Mouse (Mus musculus) hindbrain, embryonic 16.5 days (tissue): ENCODE data around the gene Triobp. TPM values are rescaled to one million over a fixed set of nuclear protein-coding genes. Genes with fewer than 3 reads are reported as not detected.

Experiments
- ATAC-seq: fragments of 200-750 bp; cut with Nextera tagmentation; 2 replicates; pipeline ENCODE4 v1.8.0; 2017; ENCODE audit warnings: moderate TSS enrichment, moderate library complexity
- H3K27ac ChIP-seq: fragments of 300-500 bp; sonication (generic); 2 replicates; pipeline ENCODE4 v1.5.1; 2014; ENCODE audit warnings: low read depth, mild to moderate bottlenecking, control low read depth, low read length, moderate library complexity
- H3K27me3 ChIP-seq: fragments of 300-500 bp; sonication (generic); replicated peaks from 2 replicates; pipeline ENCODE4 v1.6.1; 2014; ENCODE audit warnings: low read length; ENCODE audit not compliant: control insufficient read depth, insufficient read depth
- H3K36me3 ChIP-seq: fragments of 300-500 bp; sonication (generic); 2 replicates; pipeline ENCODE4 v1.6.1; 2014; ENCODE audit warnings: mild to moderate bottlenecking, low read length, moderate library complexity, mixed read lengths; ENCODE audit not compliant: control insufficient read depth, insufficient read depth
- H3K4me1 ChIP-seq: fragments of 300-500 bp; sonication (generic); 2 replicates; pipeline ENCODE4 v1.6.1; 2014; ENCODE audit warnings: low read depth, low read length; ENCODE audit not compliant: control insufficient read depth, insufficient read depth
- H3K4me2 ChIP-seq: fragments of 300-500 bp; sonication (generic); 2 replicates; pipeline ENCODE4 v1.6.1; 2014; ENCODE audit warnings: mild to moderate bottlenecking, low read length, control low read depth, moderate library complexity
- H3K4me3 ChIP-seq: fragments of 300-500 bp; sonication (generic); 2 replicates; pipeline ENCODE4 v1.5.1; 2014; ENCODE audit warnings: mild to moderate bottlenecking, low read length, control low read depth, moderate library complexity
- H3K9ac ChIP-seq: fragments of 300-500 bp; sonication (generic); 2 replicates; pipeline ENCODE4 v1.6.1; 2014; ENCODE audit warnings: low read depth, mild to moderate bottlenecking, control low read depth, low read length, moderate library complexity
- H3K9me3 ChIP-seq: fragments of 300-500 bp; sonication (generic); 2 replicates; pipeline ENCODE4 v1.6.1; 2014; ENCODE audit warnings: mild to moderate bottlenecking, low read length, moderate library complexity; ENCODE audit not compliant: control insufficient read depth
- WGBS: fragments of 180-500 bp; shearing (Covaris S2); extraction: QIAGEN DNeasy Blood & Tissue Kit; methylation state at CpG from one replicate; pipeline ENCODE4 v1.1.7; 2014; 5-methylcytosine and 5-hydroxymethylcytosine counted together
- polyA plus RNA-seq: library from polyadenylated mRNA; unstranded; fragments of >200 nt; fragmentation: Nextera tagmentation; extraction: Ambion mirVana; gene quantifications from 2 replicates; pipeline ENCODE4 v1.2.1, GENCODE M21; 2015

Triobp gene
- polyA plus RNA-seq, 1 experiment from 2014 or later: 36.1 TPM

DNA sequence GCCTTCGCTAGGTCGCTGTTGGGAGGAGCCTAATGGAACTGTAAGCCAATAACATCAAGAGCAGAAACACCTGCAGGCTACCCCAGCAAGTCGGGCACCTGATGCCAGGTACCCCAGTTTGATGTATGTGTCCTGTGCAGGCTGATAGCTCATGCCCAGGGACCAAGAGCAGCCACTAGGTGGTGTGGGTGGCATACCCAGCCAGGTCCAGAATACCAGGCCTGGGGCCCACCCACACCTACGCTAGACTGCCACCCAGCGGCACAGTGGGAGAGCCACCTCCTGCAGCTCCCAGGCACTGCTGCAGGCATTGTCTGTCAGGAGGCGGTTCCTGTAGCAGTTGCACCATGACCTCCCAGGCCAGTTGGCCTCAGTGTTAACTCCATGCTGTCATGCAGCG, 91.3 kb downstream of the Triobp start:
- Histone ChIP-seq H3K27ac (no peak overlapping the region), H3K9ac (no peak overlapping the region), H3K27me3 (peaks cover 10% of the 10 kb centered on the region), H3K36me3 (no peaks in the 10 kb centered on the region), H3K9me3 (no peaks in the 10 kb centered on the region), H3K4me1 (peaks cover 10% of the 10 kb centered on the region), H3K4me3 (no peak overlapping the region), H3K4me2 (no peak overlapping the region)
- ATAC-seq: 0 out of 2 replicates have a peak, but pooled peaks have one; percentile 21
- WGBS: 21% methylated on average over 7 of the region's 7 CpGs

DNA sequence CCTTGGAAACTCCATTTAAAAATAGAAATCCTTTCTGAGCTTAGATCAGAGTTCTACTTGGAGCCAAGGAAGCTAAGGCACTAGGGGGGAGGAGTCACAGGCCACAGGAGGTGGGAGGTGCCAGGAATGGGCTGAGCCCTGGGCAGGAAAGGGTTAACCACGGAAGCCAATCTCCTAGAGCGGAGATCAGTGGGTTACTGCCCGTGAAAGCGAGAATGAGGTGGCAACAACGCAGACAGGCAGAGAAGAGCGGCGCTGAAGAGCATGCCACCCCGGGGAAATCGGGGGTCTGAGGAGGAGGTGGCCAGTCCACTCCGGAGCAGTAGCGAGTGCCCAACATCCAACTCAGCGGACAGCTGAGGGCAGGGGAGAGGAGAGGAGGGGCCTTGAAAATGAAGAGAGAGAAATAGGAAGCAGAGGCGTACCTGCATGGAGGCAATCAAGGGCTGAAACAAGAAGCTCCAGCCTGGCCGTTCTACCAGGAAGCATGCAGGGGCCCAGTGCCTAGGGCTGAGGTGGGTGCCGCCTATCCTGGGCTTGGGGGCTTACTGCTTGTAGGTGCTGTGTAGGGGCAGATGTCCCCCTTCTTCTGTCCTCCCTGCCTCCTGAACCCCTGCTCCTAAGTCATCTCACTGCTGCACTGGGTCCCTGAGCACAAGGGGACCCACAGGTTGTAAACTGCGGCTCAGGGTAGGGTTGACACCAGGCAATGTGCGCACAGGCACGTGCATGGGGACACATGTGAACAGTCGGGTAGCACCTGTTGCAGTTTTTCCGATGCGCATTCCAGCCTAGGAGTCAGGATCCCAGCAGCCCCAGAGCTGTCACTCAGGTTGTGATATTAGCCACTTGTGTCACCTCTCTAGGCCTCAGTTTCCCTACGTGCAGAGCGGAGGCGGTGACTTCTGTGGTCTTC, 93.2 kb downstream of the Triobp start:
- peaks cover 10% of the 10 kb centered on the region for H3K4me1 ChIP-seq
- ATAC-seq: no peak
- H3K27me3 ChIP-seq: peaks cover 10% of the 10 kb centered on the region
- H3K9me3 ChIP-seq: no peaks in the 10 kb centered on the region
- no peak overlapping the region for H3K27ac ChIP-seq
- H3K36me3 ChIP-seq: no peaks in the 10 kb centered on the region
- 22% methylated on average over 24 of the region's 24 CpGs for WGBS
- peak overlapping the region; percentile 53 for H3K4me2 ChIP-seq
- peak overlapping the region; percentile 36; the same call in 1 of the 2 replicates for H3K9ac ChIP-seq
- peak overlapping the region; percentile 31 for H3K4me3 ChIP-seq

DNA sequence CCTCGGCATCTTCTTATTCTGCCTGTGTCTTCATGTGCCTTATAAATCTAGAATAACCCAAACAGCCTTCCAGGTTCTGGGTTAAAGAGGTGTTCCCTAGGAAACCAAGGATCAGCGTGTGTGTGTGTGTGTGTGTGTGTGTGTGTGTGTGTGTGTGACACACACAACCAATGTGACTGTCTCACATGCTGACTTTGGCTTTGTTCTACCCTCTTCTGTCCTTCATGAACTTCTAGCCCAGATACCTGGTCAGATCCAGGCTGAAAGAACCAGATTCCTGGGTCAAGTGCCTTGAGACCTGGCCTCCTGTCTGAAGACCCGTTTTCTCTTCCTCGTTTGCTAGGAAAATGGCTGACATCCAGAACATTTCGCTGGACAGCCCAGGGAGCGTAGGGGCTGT, 94.1 kb downstream of the Triobp start, which contains the start of gene Galr3:
Galr3 (plus strand) TSS at position 301 of the 400 bp plus-strand sequence.
- Histone ChIP-seq H3K36me3 (no peaks in the 10 kb centered on the region), H3K27ac (peak within 1 kb of the TSS; percentile 26; the same call in 1 of the 2 replicates), H3K4me1 (peaks cover 10% of the 10 kb centered on the region), H3K4me2 (peak within 1 kb of the TSS; percentile 79), H3K27me3 (peaks cover 10% of the 10 kb centered on the region), H3K4me3 (peak within 1 kb of the TSS; percentile 58), H3K9me3 (no peaks in the 10 kb centered on the region), H3K9ac (peak within 1 kb of the TSS; percentile 70)
- WGBS: 81% methylated on average over 6 of the region's 6 CpGs
- no peak for ATAC-seq

DNA sequence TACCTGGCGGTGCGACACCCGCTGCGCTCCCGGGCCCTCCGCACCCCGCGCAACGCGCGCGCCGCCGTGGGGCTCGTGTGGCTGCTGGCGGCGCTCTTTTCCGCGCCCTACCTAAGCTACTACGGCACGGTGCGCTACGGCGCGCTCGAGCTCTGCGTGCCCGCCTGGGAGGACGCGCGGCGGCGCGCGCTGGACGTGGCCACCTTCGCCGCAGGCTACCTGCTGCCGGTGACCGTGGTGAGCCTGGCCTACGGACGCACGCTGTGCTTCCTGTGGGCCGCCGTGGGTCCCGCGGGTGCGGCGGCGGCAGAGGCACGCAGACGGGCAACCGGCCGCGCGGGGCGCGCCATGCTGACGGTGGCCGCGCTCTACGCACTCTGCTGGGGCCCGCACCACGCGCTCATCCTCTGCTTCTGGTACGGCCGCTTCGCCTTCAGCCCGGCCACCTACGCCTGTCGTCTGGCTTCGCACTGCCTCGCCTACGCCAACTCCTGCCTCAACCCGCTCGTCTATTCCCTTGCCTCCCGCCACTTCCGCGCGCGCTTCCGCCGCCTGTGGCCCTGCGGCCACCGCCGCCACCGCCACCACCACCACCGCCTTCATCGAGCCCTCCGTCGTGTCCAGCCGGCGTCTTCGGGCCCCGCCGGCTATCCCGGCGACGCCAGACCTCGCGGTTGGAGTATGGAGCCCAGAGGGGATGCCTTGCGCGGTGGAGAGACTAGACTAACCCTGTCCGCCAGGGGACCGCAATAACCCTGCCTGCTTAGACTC, 95.4 kb downstream of the Triobp start:
- WGBS: under 1% methylated on average over 99 of the region's 105 CpGs
- Histone ChIP-seq H3K27ac (peak overlapping the region; percentile 26; the same call in 1 of the 2 replicates), H3K27me3 (peaks cover 10% of the 10 kb centered on the region), H3K4me2 (peak overlapping the region; percentile 79), H3K9me3 (no peaks in the 10 kb centered on the region), H3K4me1 (peaks cover 8% of the 10 kb centered on the region), H3K9ac (peak overlapping the region; percentile 70), H3K36me3 (no peaks in the 10 kb centered on the region), H3K4me3 (peak overlapping the region; percentile 58)
- ATAC-seq: peak; percentile 71

DNA sequence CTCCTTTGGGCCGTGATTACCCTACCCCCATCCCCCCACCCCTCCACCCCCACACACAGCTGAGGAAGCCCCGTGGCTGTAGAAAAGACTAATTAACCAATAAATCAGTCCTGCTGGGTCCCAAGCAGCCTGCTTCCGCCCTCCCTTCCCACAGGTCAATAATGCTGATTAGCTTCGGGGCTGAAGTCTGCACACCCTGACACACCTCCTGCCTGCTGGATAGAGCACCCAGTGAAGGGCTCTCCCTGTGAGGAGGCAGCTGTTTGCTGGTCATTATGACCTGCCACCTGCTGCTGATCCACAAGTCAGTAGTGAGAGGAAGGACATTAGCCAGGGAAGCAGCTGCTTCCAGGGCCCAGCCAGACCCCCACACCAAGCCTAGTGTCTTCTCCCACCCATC, 97.3 kb downstream of the Triobp start:
- Histone ChIP-seq H3K27me3 (peaks cover 10% of the 10 kb centered on the region), H3K4me2 (no peak overlapping the region), H3K36me3 (no peaks in the 10 kb centered on the region), H3K9me3 (no peaks in the 10 kb centered on the region), H3K9ac (no peak overlapping the region), H3K4me1 (peaks cover 7% of the 10 kb centered on the region), H3K27ac (no peak overlapping the region), H3K4me3 (no peak overlapping the region)
- no peak for ATAC-seq
- 7% methylated on average over 4 of the region's 4 CpGs for WGBS

DNA sequence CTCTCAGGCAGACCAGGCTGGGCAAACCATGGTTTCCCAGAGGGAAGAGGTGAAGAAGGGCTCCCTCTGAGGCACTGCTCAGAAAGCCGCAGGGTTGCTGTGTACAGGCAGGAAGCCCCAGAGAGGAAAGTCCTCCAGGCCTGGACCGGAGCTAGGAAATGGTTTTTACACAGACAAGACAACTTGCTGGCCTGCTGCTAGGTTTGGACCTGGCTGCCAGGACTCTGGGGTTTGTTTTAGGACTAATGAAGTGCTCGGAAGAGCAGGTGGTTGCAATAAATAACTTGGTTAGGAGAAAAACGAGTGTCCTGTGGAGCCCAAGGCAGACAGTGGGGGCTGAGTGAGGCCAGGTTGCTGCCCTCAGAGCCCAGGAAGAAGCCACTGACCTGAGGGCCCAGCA, 100.7 kb downstream of the Triobp start:
- 79% methylated on average over 4 of the region's 4 CpGs for WGBS
- Histone ChIP-seq H3K4me2 (no peak overlapping the region), H3K9ac (no peak overlapping the region), H3K27me3 (0 out of 2 replicates have a peak, but pooled peaks cover 2% of the 10 kb centered on the region), H3K4me3 (no peak overlapping the region), H3K9me3 (no peaks in the 10 kb centered on the region), H3K4me1 (no peaks in the 10 kb centered on the region; the same call in 1 of the 2 replicates), H3K36me3 (peaks cover under 1% of the 10 kb centered on the region; the same call in 1 of the 2 replicates), H3K27ac (no peak overlapping the region)
- no peak for ATAC-seq

DNA sequence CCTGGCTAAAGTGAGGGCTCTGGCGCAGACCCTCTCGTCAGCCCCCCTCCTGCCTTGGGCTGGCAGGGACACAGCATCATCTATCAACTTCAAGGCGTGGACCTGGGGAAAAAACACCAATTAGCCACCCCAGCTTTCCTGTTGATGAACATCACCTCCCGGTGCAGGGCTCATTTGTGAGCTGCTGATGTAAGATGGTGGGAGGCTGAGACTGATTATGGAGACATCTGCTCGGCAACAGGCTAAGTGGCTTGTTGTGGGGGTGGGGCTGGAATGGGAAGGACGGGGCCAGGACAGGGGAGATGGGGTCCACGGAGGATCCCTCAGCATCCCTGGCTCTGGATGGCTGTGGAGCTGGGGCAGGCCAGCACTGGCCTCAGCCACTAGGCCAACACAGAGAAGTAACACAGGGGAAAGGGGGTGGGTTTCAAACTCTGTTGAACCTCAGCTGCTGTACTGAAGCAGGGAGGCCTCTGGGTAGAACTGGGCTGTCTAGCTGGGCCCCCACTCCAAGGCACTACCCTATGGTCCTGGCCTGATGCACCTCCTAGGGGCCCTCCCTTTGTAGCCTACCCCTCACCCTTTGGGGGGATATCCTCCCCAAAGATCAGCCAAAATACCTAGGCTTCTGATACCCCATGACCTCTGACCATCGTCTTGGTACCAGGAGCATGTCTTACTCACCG, 102.8 kb downstream of the Triobp start:
- peaks cover 19% of the 10 kb centered on the region for H3K36me3 ChIP-seq
- no peak overlapping the region for H3K27ac ChIP-seq
- H3K4me2 ChIP-seq: no peak overlapping the region
- peak overlapping the region; percentile 9; the same call in 1 of the 2 replicates for H3K9ac ChIP-seq
- H3K4me3 ChIP-seq: no peak overlapping the region
- H3K27me3 ChIP-seq: no peaks in the 10 kb centered on the region
- H3K4me1 ChIP-seq: no peaks in the 10 kb centered on the region; the same call in 1 of the 2 replicates
- no peaks in the 10 kb centered on the region for H3K9me3 ChIP-seq
- ATAC-seq: peak; percentile 60
- WGBS: 48% methylated on average over 9 of the region's 9 CpGs

DNA sequence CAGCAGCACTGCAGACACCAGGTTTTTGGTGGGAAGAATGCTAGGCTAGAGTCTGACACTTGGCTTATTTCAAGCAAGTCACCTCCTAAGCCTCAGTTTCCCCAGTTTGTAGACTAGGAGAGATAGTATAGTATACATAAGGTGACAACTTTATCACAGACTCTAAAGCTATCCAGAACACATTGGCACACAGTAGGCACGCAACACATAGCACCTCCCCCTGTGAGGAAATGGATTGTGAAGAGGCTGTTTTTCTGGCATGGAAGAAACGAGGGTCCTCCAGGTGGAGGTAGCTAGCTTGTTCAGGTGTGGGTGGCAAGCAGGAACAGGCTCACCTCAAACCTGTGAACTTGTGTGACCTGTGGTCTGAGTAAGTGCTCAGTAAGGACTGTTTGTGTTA, 103.4 kb downstream of the Triobp start:
- WGBS: 87% methylated on average over 2 of the region's 2 CpGs
- H3K27me3 ChIP-seq: no peaks in the 10 kb centered on the region

More for the DNA sequence above, 103.4 kb downstream of the Triobp start:
- no peaks in the 10 kb centered on the region; the same call in 1 of the 2 replicates for H3K4me1 ChIP-seq
- H3K4me3 ChIP-seq: no peak overlapping the region
- H3K27ac ChIP-seq: no peak overlapping the region
- H3K9me3 ChIP-seq: no peaks in the 10 kb centered on the region
- ATAC-seq: no peak
- no peak overlapping the region for H3K4me2 ChIP-seq
- H3K9ac ChIP-seq: no peak overlapping the region
- peaks cover 24% of the 10 kb centered on the region for H3K36me3 ChIP-seq
